Mouse (Mus musculus) thymus, postnatal 25 days (tissue): ENCODE results near the gene Rnd3.

Experiments
- DNase-seq: peaks from one replicate; pipeline ENCODE4 v3.0.0; 2022

Gene Rnd3

GRCm38 (mm10) chr2:51148975-51149374 is at the start of gene Rnd3:
Gene Rnd3 (minus strand): TSS chr2:51149111.
- peak; percentile 78 for DNase-seq

- DNase-seq, result peak; percentile 6
Measured at GRCm38 (mm10) chr2:51192319-51192718, 43.4 kb upstream of the Rnd3 start.

- DNase-seq, result no peak
Measured at GRCm38 (mm10) chr2:51185762-51186161, 36.9 kb upstream of the Rnd3 start.

GRCm38 (mm10) chr2:51182990-51183389 is 34.1 kb upstream of the Rnd3 start:
- no peak for DNase-seq

GRCm38 (mm10) chr2:51181376-51181775 is 32.5 kb upstream of the Rnd3 start:
- DNase-seq, result no peak

- no peak for DNase-seq
Measured at GRCm38 (mm10) chr2:51179096-51179495, 30.2 kb upstream of the Rnd3 start.

GRCm38 (mm10) chr2:51177615-51178014 is 28.7 kb upstream of the Rnd3 start:
- DNase-seq, result no peak

- DNase-seq, result no peak
Measured at GRCm38 (mm10) chr2:51175276-51175675, 26.4 kb upstream of the Rnd3 start.

GRCm38 (mm10) chr2:51161110-51161509 is 12.2 kb upstream of the Rnd3 start:
- DNase-seq, result no peak

- peak; percentile 6 for DNase-seq
Measured at GRCm38 (mm10) chr2:51148454-51148853, 457 bp downstream of the Rnd3 start.

GRCm38 (mm10) chr2:51148065-51148407 is 875 bp downstream of the Rnd3 start:
- no peak for DNase-seq

GRCm38 (mm10) chr2:51147318-51148064 is 1.4 kb downstream of the Rnd3 start:
- peak; percentile 8 for DNase-seq

- peak; percentile 12 for DNase-seq
Measured at GRCm38 (mm10) chr2:51146871-51147317, 2.0 kb downstream of the Rnd3 start.

GRCm38 (mm10) chr2:51145838-51146470 is 3.0 kb downstream of the Rnd3 start:
- DNase-seq, result no peak

GRCm38 (mm10) chr2:51144380-51145120 is 4.4 kb downstream of the Rnd3 start:
- DNase-seq, result no peak

- no peak for DNase-seq
Measured at GRCm38 (mm10) chr2:51142422-51142821, 6.5 kb downstream of the Rnd3 start.

GRCm38 (mm10) chr2:51141345-51141744 is 7.6 kb downstream of the Rnd3 start:
- DNase-seq, result no peak

- DNase-seq, result no peak
Measured at GRCm38 (mm10) chr2:51140486-51140885, 8.4 kb downstream of the Rnd3 start.

- DNase-seq, result no peak
Measured at GRCm38 (mm10) chr2:51139912-51140446, 8.9 kb downstream of the Rnd3 start.

GRCm38 (mm10) chr2:51139218-51139911 is 9.5 kb downstream of the Rnd3 start:
- no peak for DNase-seq

- no peak for DNase-seq
Measured at GRCm38 (mm10) chr2:51137726-51138125, 11.2 kb downstream of the Rnd3 start.

- DNase-seq, result no peak
Measured at GRCm38 (mm10) chr2:51132181-51132580, 16.7 kb downstream of the Rnd3 start.

GRCm38 (mm10) chr2:51128090-51128489 is 20.8 kb downstream of the Rnd3 start:
- DNase-seq, result no peak
